ENCODE assay signal across 11 mouse cellular contexts in genomic region chr5:30886209-30886608, GRCm38 (mm10). TPM values are rescaled to one million over a fixed set of nuclear protein-coding genes. Genes with fewer than 3 reads are reported as not detected.
DNase-seq lines count a peak whose midpoint lies in the region; ATAC-seq and TF ChIP-seq lines count a peak whose summit lies in the region.
"Had no signal": no experiment of that assay in that cellular context is flagged by ENCODE, and none has a peak within 500 bp of the region (broad histone marks: within the 10 kb centered on the region; RNA-seq: fewer than 3 reads in every experiment).

No protein-coding gene starts in this region.

- TF ChIP-seq EP300 in liver, embryonic 14.5 days (IDR thresholded peaks at IDR 0.05; ENCODE audit: low read depth): no peak

- no peak for TF ChIP-seq CTCF in liver, embryonic 14.5 days (IDR thresholded peaks at IDR 0.05; ENCODE audit: low read depth)

- H3K27me3 ChIP-seq in kidney, embryonic 15.5 days: no peaks in the 10 kb centered on the region
- no peaks in the 10 kb centered on the region for H3K27me3 ChIP-seq in embryonic facial prominence, embryonic 13.5 days
- H3K27me3 ChIP-seq in forebrain, embryonic 15.5 days: no peaks in the 10 kb centered on the region
- H3K27me3 ChIP-seq in liver, embryonic 14.5 days (ENCODE audit: control insufficient read depth, insufficient read depth, low read length): no peaks in the 10 kb centered on the region

- WGBS in kidney, embryonic 15.5 days: 37% methylated on average over 4 of the region's 4 CpGs
- 64% methylated on average over 4 of the region's 4 CpGs for WGBS in embryonic facial prominence, embryonic 13.5 days
- 36% methylated on average over 4 of the region's 4 CpGs for WGBS in forebrain, embryonic 15.5 days
- 59% methylated on average over 4 of the region's 4 CpGs for WGBS in liver, embryonic 14.5 days (ENCODE audit: insufficient replicate concordance)

- H3K27ac ChIP-seq in kidney, embryonic 15.5 days: peak overlapping the region; percentile 98; the same call in 1 of the 2 replicates
- no peak overlapping the region for H3K27ac ChIP-seq in embryonic facial prominence, embryonic 13.5 days
- 0 out of 2 replicates have a peak overlapping the region, but pooled peaks have one; percentile 99 for H3K27ac ChIP-seq in forebrain, embryonic 15.5 days (replicated peaks)
- no peak overlapping the region for H3K27ac ChIP-seq in liver, embryonic 14.5 days

- peaks cover 6% of the 10 kb centered on the region for H3K36me3 ChIP-seq in kidney, embryonic 15.5 days
- H3K36me3 ChIP-seq in embryonic facial prominence, embryonic 13.5 days: peaks cover 8% of the 10 kb centered on the region
- peaks cover 4% of the 10 kb centered on the region for H3K36me3 ChIP-seq in forebrain, embryonic 15.5 days
- H3K36me3 ChIP-seq in liver, embryonic 14.5 days (replicated peaks; ENCODE audit: control insufficient read depth, insufficient read depth, low read depth): no peaks in the 10 kb centered on the region

- no peak for ATAC-seq in kidney, embryonic 15.5 days (replicated peaks; ENCODE audit: low FRiP score)
- ATAC-seq in embryonic facial prominence, embryonic 13.5 days (ENCODE audit: insufficient number of reproducible peaks, insufficient read depth, low FRiP score, low TSS enrichment, low read depth): no peak
- no peak for ATAC-seq in forebrain, embryonic 15.5 days (replicated peaks)
- ATAC-seq in liver, embryonic 14.5 days (ENCODE audit: insufficient read depth): no peak

- H3K4me2 ChIP-seq in kidney, embryonic 15.5 days: peak overlapping the region; percentile 80
- H3K4me2 ChIP-seq in embryonic facial prominence, embryonic 13.5 days: peak overlapping the region; percentile 77
- peak overlapping the region; percentile 63 for H3K4me2 ChIP-seq in forebrain, embryonic 15.5 days (replicated peaks)
- peak overlapping the region; percentile 67 for H3K4me2 ChIP-seq in liver, embryonic 14.5 days (ENCODE audit: low read depth)

- no peaks in the 10 kb centered on the region for H3K9me3 ChIP-seq in kidney, embryonic 15.5 days (replicated peaks)
- H3K9me3 ChIP-seq in embryonic facial prominence, embryonic 13.5 days: no peaks in the 10 kb centered on the region
- no peaks in the 10 kb centered on the region for H3K9me3 ChIP-seq in forebrain, embryonic 15.5 days
- no peaks in the 10 kb centered on the region for H3K9me3 ChIP-seq in liver, embryonic 14.5 days (ENCODE audit: control insufficient read depth, low read length)

- H3K4me1 ChIP-seq in kidney, embryonic 15.5 days: peaks cover 26% of the 10 kb centered on the region
- H3K4me1 ChIP-seq in embryonic facial prominence, embryonic 13.5 days: peaks cover 21% of the 10 kb centered on the region
- H3K4me1 ChIP-seq in forebrain, embryonic 15.5 days: peaks cover 25% of the 10 kb centered on the region
- H3K4me1 ChIP-seq in liver, embryonic 14.5 days (replicated peaks; ENCODE audit: control insufficient read depth in 2 of 2, insufficient read depth in 2 of 2, low read length in 1 of 2): peaks cover 6 to 18% of the 10 kb centered on the region in 2 experiments; a peak in 3 of 4 replicates

- no peak for DNase-seq in kidney, postnatal 10 days
- no peak for DNase-seq in liver, embryonic 14.5 days (ENCODE audit: low read depth in 3 of 3, low spot score in 3 of 3)
- no peak for DNase-seq in spleen, postnatal 10 days (ENCODE audit: low spot score in 2 of 2)
- no peak for DNase-seq in right cerebral cortex, postnatal 10 days (ENCODE audit: low spot score in 2 of 2)
- DNase-seq: adrenal gland, postnatal 10 days; cerebellum, postnatal 10 days; kidney, adult 8-10 months; left cerebral cortex, postnatal 4 days had no signal

- H3K9ac ChIP-seq in kidney, embryonic 15.5 days: no peak overlapping the region
- H3K9ac ChIP-seq in embryonic facial prominence, embryonic 13.5 days: no peak overlapping the region
- H3K9ac ChIP-seq in forebrain, embryonic 15.5 days (replicated peaks): no peak overlapping the region
- no peak overlapping the region for H3K9ac ChIP-seq in liver, embryonic 14.5 days (replicated peaks)

- peak overlapping the region; percentile 89 for H3K4me3 ChIP-seq in kidney, embryonic 15.5 days (replicated peaks)
- H3K4me3 ChIP-seq in embryonic facial prominence, embryonic 13.5 days: peak overlapping the region; percentile 78; the same call in 1 of the 2 replicates
- H3K4me3 ChIP-seq in forebrain, embryonic 15.5 days: peak overlapping the region; percentile 68
- H3K4me3 ChIP-seq in liver, embryonic 14.5 days (ENCODE audit: insufficient read depth in 1 of 2, low read depth in 2 of 2, low read length in 2 of 2): no peak overlapping the region; a peak in 1 of 4 replicates

RNA-seq across cellular contexts. Expression of gene Agbl5, which starts 2.3 kb away (rescaled TPM):
- polyA plus RNA-seq in kidney, embryonic 15.5 days (2015; fragmentation: Nextera tagmentation; extraction: Ambion mirVana): 20.6 and 25.9 TPM in 2 replicates
- 28.6 and 32.8 TPM in 2 replicates for polyA plus RNA-seq in embryonic facial prominence, embryonic 13.5 days (2015; fragmentation: Nextera tagmentation; extraction: Ambion mirVana)
- polyA plus RNA-seq in forebrain, embryonic 15.5 days (2015; fragmentation: Nextera tagmentation; extraction: Ambion mirVana): 23.2 and 23.9 TPM in 2 replicates
- polyA plus RNA-seq in liver, embryonic 14.5 days (2012; rRNA removed): 5.0 and 6.0 TPM in 2 replicates
- 4.8 and 5.1 TPM in 2 replicates for polyA plus RNA-seq in liver, embryonic 14.5 days (2014; fragmentation: Nextera tagmentation; extraction: Ambion mirVana)

RNA-seq across cellular contexts. Expression of gene Tmem214, which starts 18.4 kb away (rescaled TPM):
- polyA plus RNA-seq in kidney, embryonic 15.5 days (2015; fragmentation: Nextera tagmentation; extraction: Ambion mirVana): 82.4 and 93.2 TPM in 2 replicates
- polyA plus RNA-seq in embryonic facial prominence, embryonic 13.5 days (2015; fragmentation: Nextera tagmentation; extraction: Ambion mirVana): 71.1 and 82.2 TPM in 2 replicates
- polyA plus RNA-seq in forebrain, embryonic 15.5 days (2015; fragmentation: Nextera tagmentation; extraction: Ambion mirVana): 48.1 and 50.9 TPM in 2 replicates
- polyA plus RNA-seq in liver, embryonic 14.5 days (2012; rRNA removed): 21.8 and 26.1 TPM in 2 replicates
- 25.0 and 25.8 TPM in 2 replicates for polyA plus RNA-seq in liver, embryonic 14.5 days (2014; fragmentation: Nextera tagmentation; extraction: Ambion mirVana)

RNA-seq across cellular contexts. Expression of gene Ost4, which starts 21.4 kb away (rescaled TPM):
- 491 and 504 TPM in 2 replicates for polyA plus RNA-seq in kidney, embryonic 15.5 days (2015; fragmentation: Nextera tagmentation; extraction: Ambion mirVana)
- 415 and 422 TPM in 2 replicates for polyA plus RNA-seq in embryonic facial prominence, embryonic 13.5 days (2015; fragmentation: Nextera tagmentation; extraction: Ambion mirVana)
- polyA plus RNA-seq in forebrain, embryonic 15.5 days (2015; fragmentation: Nextera tagmentation; extraction: Ambion mirVana): 243 and 273 TPM in 2 replicates
- 142 and 216 TPM in 2 replicates for polyA plus RNA-seq in liver, embryonic 14.5 days (2012; rRNA removed)
- 412 and 420 TPM in 2 replicates for polyA plus RNA-seq in liver, embryonic 14.5 days (2014; fragmentation: Nextera tagmentation; extraction: Ambion mirVana)

RNA-seq across cellular contexts. Expression of gene Emilin1, which starts 27.0 kb away (rescaled TPM):
- 258 and 306 TPM in 2 replicates for polyA plus RNA-seq in kidney, embryonic 15.5 days (2015; fragmentation: Nextera tagmentation; extraction: Ambion mirVana)
- 199 and 251 TPM in 2 replicates for polyA plus RNA-seq in embryonic facial prominence, embryonic 13.5 days (2015; fragmentation: Nextera tagmentation; extraction: Ambion mirVana)
- 12.0 and 12.9 TPM in 2 replicates for polyA plus RNA-seq in forebrain, embryonic 15.5 days (2015; fragmentation: Nextera tagmentation; extraction: Ambion mirVana)
- polyA plus RNA-seq in liver, embryonic 14.5 days (2012; rRNA removed): 18.4 and 22.2 TPM in 2 replicates
- 21.3 and 23.2 TPM in 2 replicates for polyA plus RNA-seq in liver, embryonic 14.5 days (2014; fragmentation: Nextera tagmentation; extraction: Ambion mirVana)

RNA-seq across cellular contexts. Expression of gene Khk, which starts 35.0 kb away (rescaled TPM):
- polyA plus RNA-seq in kidney, embryonic 15.5 days (2015; fragmentation: Nextera tagmentation; extraction: Ambion mirVana): 29.3 and 29.7 TPM in 2 replicates
- polyA plus RNA-seq in embryonic facial prominence, embryonic 13.5 days (2015; fragmentation: Nextera tagmentation; extraction: Ambion mirVana): 17.4 and 17.8 TPM in 2 replicates
- 5.1 and 5.5 TPM in 2 replicates for polyA plus RNA-seq in forebrain, embryonic 15.5 days (2015; fragmentation: Nextera tagmentation; extraction: Ambion mirVana)
- polyA plus RNA-seq in liver, embryonic 14.5 days (2012; rRNA removed): 30.3 and 31.1 TPM in 2 replicates
- 38.8 and 40.8 TPM in 2 replicates for polyA plus RNA-seq in liver, embryonic 14.5 days (2014; fragmentation: Nextera tagmentation; extraction: Ambion mirVana)

Comparison
In these comparisons a context has a peak if more than half of its experiments do, and no peak if none do; other contexts are left out.
1. H3K27ac ChIP-seq: peak in kidney, embryonic 15.5 days (single experiment) and forebrain, embryonic 15.5 days (single experiment); none in embryonic facial prominence, embryonic 13.5 days (single experiment) and liver, embryonic 14.5 days (single experiment).
2. H3K4me3 ChIP-seq: peak in kidney, embryonic 15.5 days (single experiment), embryonic facial prominence, embryonic 13.5 days (single experiment) and forebrain, embryonic 15.5 days (single experiment); none in liver, embryonic 14.5 days (0 of 2).
3. Peak in every context shown above with its lines, with median percentiles within 50 percentile points of each other: H3K4me2 ChIP-seq.